Mouse (Mus musculus) MEL (cell line): ENCODE results near the gene Def8. TPM values are rescaled to one million over a fixed set of nuclear protein-coding genes. Genes with fewer than 3 reads are reported as not detected.

Experiments used
- DNase-seq: peaks from one replicate; pipeline ENCODE4 v3.0.0; 2011; ENCODE audit warnings: low read depth, low spot score
- H3K27ac ChIP-seq: 2 replicates; pipeline ENCODE4 v1.5.1; 2012; ENCODE audit warnings: low read depth, mild to moderate bottlenecking, control low read depth, low read length, moderate library complexity; ENCODE audit not compliant: control insufficient read depth
- H3K27me3 ChIP-seq, 2 experiments: fragments of 150-350 bp in 1 of 2; sonication (generic) in 1 of 2; 2 replicates each; pipeline ENCODE4 v1.6.1; 2012; ENCODE audit warnings: low read length in 2 of 2, mild to moderate bottlenecking in 2 of 2, improper control_type of control experiment in 1 of 2, moderate library complexity in 1 of 2; ENCODE audit not compliant: insufficient read depth in 2 of 2, control insufficient read depth in 1 of 2
- H3K36me3 ChIP-seq, 2 experiments: 2 replicates each; pipeline ENCODE4 v1.6.1; 2012 to 2014; ENCODE audit warnings: low read length in 2 of 2, improper control_type of control experiment in 1 of 2, inconsistent platforms in 1 of 2, mild to moderate bottlenecking in 1 of 2; ENCODE audit not compliant: insufficient read depth in 2 of 2, control insufficient read depth in 1 of 2
- H3K4me1 ChIP-seq, 2 experiments: fragments of 150-350 bp in 1 of 2; sonication (generic) in 1 of 2; 2 replicates each; pipeline ENCODE4 v1.6.1; 2012; ENCODE audit warnings: low read length in 2 of 2, improper control_type of control experiment in 1 of 2, mild to moderate bottlenecking in 1 of 2; ENCODE audit not compliant: insufficient read depth in 2 of 2, control insufficient read depth in 1 of 2
- H3K4me3 ChIP-seq, 2 experiments: fragments of 150-350 bp in 1 of 2; sonication (generic) in 1 of 2; 2 replicates each; pipeline ENCODE4 v1.5.1; 2012; ENCODE audit warnings: low read depth in 2 of 2, low read length in 2 of 2, mild to moderate bottlenecking in 2 of 2, moderate library complexity in 2 of 2, control low read depth in 1 of 2, improper control_type of control experiment in 1 of 2; ENCODE audit not compliant: control insufficient read depth in 1 of 2, insufficient read depth in 1 of 2
- H3K79me2 ChIP-seq: 2 replicates; pipeline ENCODE4 v1.6.1; 2012; ENCODE audit warnings: mild to moderate bottlenecking, low read length, moderate library complexity; ENCODE audit not compliant: control insufficient read depth, poor library complexity, insufficient read depth
- H3K9ac ChIP-seq: 2 replicates; pipeline ENCODE4 v1.6.1; 2012; ENCODE audit warnings: low read depth, mild to moderate bottlenecking, control low read depth, low read length, moderate library complexity; ENCODE audit not compliant: control insufficient read depth, poor library complexity, severe bottlenecking
- H3K9me3 ChIP-seq: fragments of 150-350 bp; sonication (generic); replicated peaks from 2 replicates; pipeline ENCODE4 v1.6.1; 2012; ENCODE audit warnings: mild to moderate bottlenecking, low read length, improper control_type of control experiment, moderate library complexity; ENCODE audit not compliant: insufficient read depth
- BHLHE40 ChIP-seq: IDR thresholded peaks from 2 replicates; pipeline ENCODE4 v1.6.1; 2012; ENCODE audit warnings: low read depth, mild to moderate bottlenecking, inconsistent platforms, low read length, improper control_type of control experiment, borderline replicate concordance
- CHD2 ChIP-seq: IDR thresholded peaks from 2 replicates; pipeline ENCODE4 v1.6.1; 2011; ENCODE audit warnings: low read length, improper control_type of control experiment
- CTCF ChIP-seq, 3 experiments: IDR thresholded peaks in 2 of 3; conservative IDR thresholded peaks in 1 of 3; 2 replicates each; pipeline ENCODE4 v1.5.1; 2011 to 2012; ENCODE audit warnings: low read length in 3 of 3, low read depth in 2 of 3, mild to moderate bottlenecking in 2 of 3, improper control_type of control experiment in 1 of 3, inconsistent platforms in 1 of 3, mixed read lengths in 1 of 3, moderate library complexity in 1 of 3; ENCODE audit not compliant: control insufficient read depth in 1 of 3, insufficient read depth in 1 of 3, poor library complexity in 1 of 3, severe bottlenecking in 1 of 3
- ELF1 ChIP-seq: IDR thresholded peaks from 2 replicates; pipeline ENCODE4 v1.6.1; 2014; ENCODE audit warnings: low read depth, mild to moderate bottlenecking, inconsistent platforms, low read length, improper control_type of control experiment, moderate library complexity
- ETS1 ChIP-seq: IDR thresholded peaks from 2 replicates; pipeline ENCODE4 v1.6.1; 2012; ENCODE audit warnings: low read depth, mild to moderate bottlenecking, inconsistent platforms, low read length, improper control_type of control experiment, moderate library complexity
- GABPA ChIP-seq: IDR thresholded peaks from 2 replicates; pipeline ENCODE4 v1.6.1; 2012; ENCODE audit warnings: low read depth, mild to moderate bottlenecking, inconsistent platforms, low read length, improper control_type of control experiment, moderate library complexity
- GATA1 ChIP-seq: IDR thresholded peaks from 2 replicates; pipeline ENCODE4 v1.6.1; 2011; ENCODE audit warnings: low read depth, low read length, improper control_type of control experiment
- HCFC1 ChIP-seq: IDR thresholded peaks from 2 replicates; pipeline ENCODE4 v1.6.1; 2012; ENCODE audit warnings: low read depth, mild to moderate bottlenecking, inconsistent platforms, low read length, improper control_type of control experiment, moderate library complexity
- MEF2A ChIP-seq: IDR thresholded peaks from 2 replicates; pipeline ENCODE4 v1.6.1; 2014; ENCODE audit warnings: low read depth, mild to moderate bottlenecking, inconsistent platforms, low read length, improper control_type of control experiment; ENCODE audit not compliant: poor library complexity, insufficient replicate concordance, severe bottlenecking; ENCODE audit errors: extremely low read depth
- MXI1 ChIP-seq: IDR thresholded peaks from 2 replicates; pipeline ENCODE4 v1.6.1; 2011; ENCODE audit warnings: mild to moderate bottlenecking, low read depth, low read length, improper control_type of control experiment
- MYB ChIP-seq: IDR thresholded peaks from 2 replicates; pipeline ENCODE4 v1.6.1; 2011; ENCODE audit warnings: mild to moderate bottlenecking, low read depth, low read length, improper control_type of control experiment
- MYC ChIP-seq: IDR thresholded peaks from 2 replicates; pipeline ENCODE4 v1.6.1; 2011; ENCODE audit warnings: low read depth, mild to moderate bottlenecking, low read length, improper control_type of control experiment, moderate library complexity
- NELFE ChIP-seq: IDR thresholded peaks from 2 replicates; pipeline ENCODE4 v1.6.1; 2011; ENCODE audit warnings: low read depth, low read length, improper control_type of control experiment
- POLR2A ChIP-seq, 2 experiments: IDR thresholded peaks; 2 replicates each; pipeline ENCODE4 v1.6.1; 2011 to 2012; ENCODE audit warnings: low read length in 2 of 2, mild to moderate bottlenecking in 2 of 2, control low read depth in 1 of 2, improper control_type of control experiment in 1 of 2, low read depth in 1 of 2, moderate library complexity in 1 of 2; ENCODE audit not compliant: control insufficient read depth in 1 of 2, insufficient read depth in 1 of 2, poor library complexity in 1 of 2
- POLR2AphosphoS5 ChIP-seq: IDR thresholded peaks from 2 replicates; pipeline ENCODE4 v1.6.1; 2012; ENCODE audit warnings: low read depth, borderline replicate concordance, mild to moderate bottlenecking, inconsistent platforms, low read length, moderate library complexity, mixed read lengths
- RCOR1 ChIP-seq: IDR thresholded peaks from 2 replicates; pipeline ENCODE4 v1.6.1; 2012; ENCODE audit warnings: low read depth, mild to moderate bottlenecking, inconsistent platforms, low read length, improper control_type of control experiment
- SIN3A ChIP-seq: IDR thresholded peaks from 2 replicates; pipeline ENCODE4 v1.6.1; 2012; ENCODE audit warnings: low read length, improper control_type of control experiment, inconsistent platforms
- TAL1 ChIP-seq: IDR thresholded peaks from 2 replicates; pipeline ENCODE4 v1.6.1; 2012; ENCODE audit warnings: mild to moderate bottlenecking, inconsistent platforms, low read length, moderate library complexity, mixed read lengths
- TCF12 ChIP-seq: IDR thresholded peaks from 2 replicates; pipeline ENCODE4 v1.6.1; 2014; ENCODE audit warnings: low read depth, mild to moderate bottlenecking, inconsistent platforms, low read length, improper control_type of control experiment, moderate library complexity
- UBTF ChIP-seq: IDR thresholded peaks from 2 replicates; pipeline ENCODE4 v1.6.1; 2012; ENCODE audit warnings: low read depth, mild to moderate bottlenecking, inconsistent platforms, low read length, improper control_type of control experiment, moderate library complexity, borderline replicate concordance; ENCODE audit not compliant: insufficient read depth
- USF2 ChIP-seq, 2 experiments: IDR thresholded peaks; 2 replicates each; pipeline ENCODE4 v1.6.1; 2011 to 2012; ENCODE audit warnings: improper control_type of control experiment in 2 of 2, low read length in 2 of 2, borderline replicate concordance in 1 of 2, inconsistent platforms in 1 of 2, low read depth in 1 of 2, mild to moderate bottlenecking in 1 of 2; ENCODE audit not compliant: insufficient read depth in 1 of 2
- ZKSCAN1 ChIP-seq: IDR thresholded peaks from 2 replicates; pipeline ENCODE4 v1.6.1; 2012; ENCODE audit warnings: low read depth, mild to moderate bottlenecking, inconsistent platforms, low read length, improper control_type of control experiment, moderate library complexity
- polyA plus RNA-seq, 2 experiments: library from polyadenylated mRNA; stranded (reverse) in 1 of 2; unstranded in 1 of 2; fragments of >175 nt in 1 of 2; fragments of >200 nt in 1 of 2; gene quantifications; 2 replicates each; pipeline versions ENCODE4 v1.2.1 to v1.2.4; 2012; ENCODE audit warnings: low replicate concordance in 2 of 2, low read depth in 1 of 2; ENCODE audit not compliant: insufficient read length in 2 of 2, insufficient read depth in 1 of 2, missing spikeins in 1 of 2
- total RNA-seq: library from RNA; depleted of rRNA; stranded (reverse); fragments of 300-350 nt; gene quantifications from 2 replicates; pipeline ENCODE4 v1.2.3, GENCODE M21; 2012; rRNA removed

The Def8 gene
- total RNA-seq (23.8 and 26.0 TPM in 2 replicates), polyA plus RNA-seq (10 to 100 TPM in 1 of 2 experiments, not detected in 1; 34.0 TPM)

DNA sequence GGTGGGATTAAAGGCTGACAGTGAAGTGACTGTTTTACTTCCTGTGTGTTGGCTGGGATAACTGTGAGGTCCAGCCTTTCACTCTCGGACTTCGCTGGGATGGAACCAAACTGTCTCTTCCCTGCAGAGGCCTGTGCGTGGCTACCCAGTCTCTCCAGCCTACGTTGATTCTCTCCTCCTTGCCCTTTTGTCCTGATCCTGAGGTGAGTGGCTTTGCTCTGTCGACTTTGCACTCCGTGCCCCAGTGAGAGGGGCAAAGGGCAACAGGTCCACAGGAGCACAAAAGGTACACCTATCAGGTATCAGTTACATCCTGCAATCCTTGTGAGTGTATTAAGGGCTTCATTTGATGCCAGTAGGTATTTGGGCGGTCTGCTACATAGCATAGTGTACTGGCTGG is at the start of gene Def8:
Gene Def8 (plus strand): TSS at position 87 of the 400 bp plus-strand sequence.
- H3K9ac ChIP-seq = peak within 1 kb of the TSS; percentile 25; the same call in 1 of the 2 replicates
- no peak within 1 kb of the TSS for H3K27ac ChIP-seq
- no peak for DNase-seq
- peak within 1 kb of the TSS; percentile 60 to 63 for H3K4me3 ChIP-seq
- no peaks in the 10 kb centered on the region for H3K27me3 ChIP-seq
- H3K79me2 ChIP-seq = no peaks in the 10 kb centered on the region
- H3K9me3 ChIP-seq = 0 out of 2 replicates have a peak, but pooled peaks cover 2% of the 10 kb centered on the region
- peaks cover 4% of the 10 kb centered on the region in 2 experiments; a peak in 3 of 4 replicates for H3K4me1 ChIP-seq
- TF ChIP-seq POLR2A (IDR thresholded peaks at IDR 0.05; ENCODE audit: control insufficient read depth in 1 of 2, insufficient read depth in 1 of 2, low read depth in 1 of 2, low read length in 2 of 2, poor library complexity in 1 of 2) (no peak), USF2 (IDR thresholded peaks at IDR 0.05; ENCODE audit: borderline replicate concordance in 1 of 2, insufficient read depth in 1 of 2, low read depth in 1 of 2, low read length in 2 of 2) (no peak)
- TF ChIP-seq, all 39 proteins: peak for 0
- H3K36me3 ChIP-seq = no peaks in the 10 kb centered on the region; a peak in 1 of 4 replicates

DNA sequence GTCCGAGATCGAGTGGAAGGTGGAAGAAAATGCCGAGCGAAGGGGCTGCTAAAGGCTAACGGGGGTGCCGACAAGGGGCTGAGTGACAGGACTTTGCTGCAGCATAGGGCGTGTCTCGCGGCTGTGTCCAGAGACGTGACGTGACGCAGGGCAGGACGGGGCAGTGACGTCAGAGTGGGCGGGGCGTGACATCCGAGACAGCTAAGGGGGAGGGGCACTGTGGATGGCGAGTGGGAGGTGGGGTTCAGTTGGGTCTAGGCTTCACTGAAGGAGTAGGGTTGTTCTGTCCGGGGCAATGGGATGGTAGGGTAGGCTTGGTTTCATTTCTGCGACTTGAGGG is 49.1 kb upstream of the Def8 start:
- H3K27me3 ChIP-seq = no peaks in the 10 kb centered on the region
- no peaks in the 10 kb centered on the region for H3K9me3 ChIP-seq
- H3K36me3 ChIP-seq = peaks cover 0 to 11% of the 10 kb centered on the region in 2 experiments; a peak in 3 of 4 replicates
- TF ChIP-seq POLR2AphosphoS5 = no peak
- no peak for TF ChIP-seq CTCF (IDR thresholded peaks at IDR 0.05 in 2 of 3, conservative IDR thresholded peaks at IDR 0.05 in 1 of 3; ENCODE audit: control insufficient read depth in 1 of 3, insufficient read depth in 1 of 3, low read depth in 2 of 3, low read length in 3 of 3, poor library complexity in 1 of 3, severe bottlenecking in 1 of 3)
- TF ChIP-seq MYC = 0 out of 2 replicates have a peak, but pooled peaks have one; percentile 21
- peak; percentile 67; the same call in 1 of the 2 replicates for TF ChIP-seq ETS1
- TF ChIP-seq MEF2A = no peak
- no peak for TF ChIP-seq TCF12
- TF ChIP-seq SIN3A = peak; percentile 7; the same call in 1 of the 2 replicates
- peak; percentile 72 for TF ChIP-seq HCFC1
- peak; percentile 51 for TF ChIP-seq CHD2
- peak; percentile 48; the same call in 1 of the 2 replicates for TF ChIP-seq MXI1
- TF ChIP-seq MYB = no peak
- H3K27ac ChIP-seq = peak overlapping the region; percentile 95
- peak overlapping the region; percentile 68 to 97 for H3K4me3 ChIP-seq
- peak; percentile 93 for DNase-seq
- H3K9ac ChIP-seq = peak overlapping the region; percentile 99
- H3K4me1 ChIP-seq = peaks cover 0 to 15% of the 10 kb centered on the region in 2 experiments; a peak in 1 of 4 replicates
- H3K79me2 ChIP-seq = peaks cover 37% of the 10 kb centered on the region

DNA sequence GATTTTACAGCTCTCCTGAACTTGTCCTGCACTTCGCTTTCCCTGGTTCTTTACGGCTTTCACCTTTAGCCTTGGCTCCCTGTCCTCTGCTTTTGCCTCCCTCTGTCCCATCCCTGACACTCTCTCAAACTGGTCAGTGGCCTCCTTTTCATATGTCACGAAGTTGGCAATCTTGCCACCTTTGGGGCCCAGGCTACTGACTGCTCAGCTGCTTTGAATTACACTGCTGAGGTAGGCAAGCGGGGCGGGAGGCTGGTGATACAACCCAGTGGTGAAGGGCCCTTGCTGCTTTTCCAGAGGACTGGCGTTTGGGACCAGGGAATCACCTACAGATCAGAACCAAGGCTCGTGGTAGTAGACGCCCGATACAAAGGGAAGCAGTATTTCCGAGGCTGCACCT is 47.6 kb upstream of the Def8 start:
- H3K9me3 ChIP-seq = no peaks in the 10 kb centered on the region
- peaks cover 41% of the 10 kb centered on the region for H3K79me2 ChIP-seq
- peaks cover 0 to 15% of the 10 kb centered on the region in 2 experiments; a peak in 1 of 4 replicates for H3K4me1 ChIP-seq
- H3K27me3 ChIP-seq = no peaks in the 10 kb centered on the region
- H3K36me3 ChIP-seq = peaks cover 2 to 11% of the 10 kb centered on the region in 2 experiments
- TF ChIP-seq ZKSCAN1 (no peak), UBTF (no peak), GABPA (no peak), MYC (no peak), NELFE (no peak), GATA1 (no peak), ELF1 (no peak), BHLHE40 (no peak), POLR2A (IDR thresholded peaks at IDR 0.05; ENCODE audit: control insufficient read depth in 1 of 2, insufficient read depth in 1 of 2, low read depth in 1 of 2, low read length in 2 of 2, poor library complexity in 1 of 2) (no peak), RCOR1 (no peak), TAL1 (no peak)
- H3K9ac ChIP-seq = no peak overlapping the region
- H3K4me3 ChIP-seq = no peak overlapping the region
- DNase-seq = no peak
- H3K27ac ChIP-seq = no peak overlapping the region
